Mouse (Mus musculus): ENCODE measurements around the gene Frat2. TPM values are rescaled to one million over a fixed set of nuclear protein-coding genes. Genes with fewer than 3 reads are reported as not detected.
"Not testable (repeated sequence)": the region's sequence is repeated elsewhere in the genome, so short reads cannot be mapped to it uniquely, and the experiment has no call there.

Gene Frat2
- polyA plus RNA-seq (2015; fragmentation: Nextera tagmentation; extraction: Ambion mirVana): 4.6 and 6.0 TPM in 2 replicates

DNA sequence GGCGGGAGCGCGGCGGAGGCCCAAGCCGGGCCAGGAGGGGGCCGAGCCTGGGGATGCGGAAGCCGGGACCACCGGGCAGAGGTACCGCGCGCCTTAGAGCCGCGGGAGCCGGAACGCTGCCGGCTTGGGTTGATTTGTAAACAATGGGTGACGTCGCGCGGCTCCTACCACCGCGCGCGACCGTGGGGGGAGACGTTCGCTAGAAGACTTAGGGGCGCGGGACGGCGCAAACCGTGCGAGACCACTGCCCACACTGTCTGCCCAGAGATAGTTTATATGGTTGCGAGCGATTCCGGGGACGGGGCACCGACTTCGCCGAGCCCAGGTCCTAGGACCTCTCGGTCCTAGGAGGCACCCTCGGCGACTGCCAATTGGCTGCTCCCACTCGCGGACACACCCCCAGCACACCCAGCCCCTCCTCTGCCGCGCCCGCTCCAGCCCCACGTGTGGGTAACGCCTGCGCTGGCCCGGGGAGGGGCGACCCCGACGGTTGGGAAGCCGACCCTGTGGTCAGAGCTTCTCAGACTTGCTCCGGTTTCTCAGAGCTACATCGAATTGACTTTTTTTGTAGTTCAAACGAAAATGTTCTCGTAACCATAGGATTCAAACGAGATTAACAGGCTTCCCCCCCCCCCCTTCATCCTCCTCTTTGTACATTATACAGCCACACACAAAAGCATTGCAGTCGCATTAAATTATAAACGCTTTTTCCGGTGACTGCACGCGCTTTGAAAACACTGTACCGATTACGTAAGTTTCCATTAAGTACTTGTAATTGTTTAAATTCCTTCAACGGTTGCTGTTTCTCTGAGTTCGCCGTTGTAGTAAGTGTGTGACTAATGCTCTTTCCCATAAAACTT lies at the start of gene Frat2:
Frat2 (minus strand) TSS at position 141 of the 860 bp plus-strand sequence.
- H3K4me3 ChIP-seq (replicated peaks): peak within 1 kb of the TSS; percentile 92

DNA sequence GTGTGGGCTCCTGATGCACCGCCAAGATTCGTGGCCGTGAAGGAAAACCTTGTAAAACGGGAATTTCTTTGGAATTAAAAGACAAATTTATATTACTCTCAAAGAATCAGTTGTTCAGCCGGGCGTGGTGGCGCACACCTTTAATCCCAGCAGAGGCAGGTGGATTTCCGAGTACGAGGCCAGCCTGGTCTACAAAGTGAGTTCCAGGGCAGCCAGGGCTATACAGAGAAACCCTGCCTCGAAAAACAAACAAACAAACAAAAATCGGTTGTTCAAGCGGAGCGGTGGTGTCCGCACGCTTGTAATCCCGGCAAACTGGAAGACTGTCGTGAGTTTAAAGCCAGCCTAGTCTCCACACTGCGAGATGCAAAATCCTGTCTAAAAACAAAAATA lies 48.4 kb upstream of the Frat2 start:
- Histone ChIP-seq H3K27ac (no peak overlapping the region), H3K36me3 (peaks cover 13% of the 10 kb centered on the region), H3K4me3 (replicated peaks) (peak overlapping the region; percentile 88), H3K9ac (peak overlapping the region; percentile 73), H3K4me1 (replicated peaks) (peaks cover 49% of the 10 kb centered on the region), H3K27me3 (no peaks in the 10 kb centered on the region), H3K4me2 (peak overlapping the region; percentile 94), H3K9me3 (replicated peaks) (no peaks in the 10 kb centered on the region)
- no peak for DNase-seq
- 24% methylated on average over 18 of the region's 18 CpGs for WGBS (ENCODE audit: insufficient replicate concordance)
- ATAC-seq (ENCODE audit: low read depth): no peak

More for the DNA sequence above, at the start of gene Frat2:
- no peaks in the 10 kb centered on the region for H3K9me3 ChIP-seq (replicated peaks)
- WGBS (ENCODE audit: insufficient replicate concordance): under 1% methylated on average over 72 of the region's 72 CpGs
- H3K4me2 ChIP-seq: peak within 1 kb of the TSS; percentile 90
- peak within 1 kb of the TSS; percentile 72 for H3K27ac ChIP-seq
- peaks cover 53% of the 10 kb centered on the region for H3K4me1 ChIP-seq (replicated peaks)
- H3K9ac ChIP-seq: peak within 1 kb of the TSS; percentile 83
- ATAC-seq (ENCODE audit: low read depth): peak; percentile 92
- no peaks in the 10 kb centered on the region for H3K27me3 ChIP-seq
- peak; percentile 88 for DNase-seq
- no peaks in the 10 kb centered on the region for H3K36me3 ChIP-seq

DNA sequence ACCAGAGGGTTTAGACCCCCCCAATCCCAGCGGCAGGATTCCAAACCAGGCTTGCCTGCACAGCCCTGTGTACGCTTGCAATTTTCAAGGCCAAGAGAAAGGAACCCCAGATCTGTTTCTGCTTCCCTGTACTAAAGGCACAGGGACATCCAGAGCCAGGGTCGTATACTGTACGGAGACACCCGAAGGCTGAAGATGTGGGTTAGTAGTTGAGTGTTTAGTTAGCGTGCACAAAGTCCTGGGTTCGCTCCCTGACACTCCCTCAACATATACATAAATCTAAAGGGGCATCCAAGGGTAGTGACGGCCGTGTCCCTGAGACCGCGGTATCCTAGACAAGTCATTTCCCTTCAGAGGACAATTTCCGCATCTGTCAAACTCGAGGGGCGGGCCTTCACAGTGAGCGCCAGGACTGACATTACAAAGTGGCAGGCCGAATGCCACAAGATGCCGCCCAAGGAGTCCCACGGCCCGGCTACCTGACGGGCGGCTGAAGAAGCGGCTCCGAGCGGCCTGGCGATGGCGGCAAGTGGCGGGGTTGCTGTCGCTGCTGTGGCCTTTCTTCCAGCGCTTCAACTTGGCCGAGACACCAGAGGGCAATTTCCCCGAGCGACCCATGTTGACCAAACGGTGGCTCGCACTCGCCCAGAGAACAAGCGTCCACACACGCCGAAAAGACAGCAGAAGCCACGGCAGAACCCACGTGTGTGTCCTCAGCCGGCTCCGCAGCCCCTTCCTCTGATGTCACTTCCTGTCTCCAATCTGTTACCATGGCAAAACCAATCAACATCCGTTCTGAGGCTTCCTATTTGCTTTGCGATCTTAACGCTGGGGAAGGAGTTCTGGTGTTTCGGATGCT lies 47.8 kb upstream of the Frat2 start, which contains the start of gene Rrp12:
Rrp12 (minus strand) TSS at position 714 of the 859 bp plus-strand sequence.
- peak within 1 kb of the TSS; percentile 88 for H3K4me3 ChIP-seq (replicated peaks)

DNA sequence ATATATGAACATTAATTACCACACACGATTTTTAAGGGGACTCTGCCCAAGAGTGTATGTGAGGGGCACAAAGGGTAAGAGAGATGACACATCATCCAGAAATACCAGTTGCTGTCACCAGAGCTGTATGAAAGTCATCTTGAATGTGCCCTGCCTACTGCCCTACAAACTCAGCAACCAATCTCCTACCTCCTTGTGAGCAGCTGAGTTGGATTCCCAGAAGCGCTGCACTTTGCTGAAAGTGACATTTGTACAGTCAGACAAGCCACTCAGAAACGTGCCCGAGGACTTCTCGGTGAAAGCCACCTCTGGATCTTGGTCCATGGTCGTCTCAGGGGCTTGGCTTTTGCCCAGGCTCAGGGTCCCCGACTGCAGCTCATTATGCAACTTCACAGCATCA lies 47.0 kb upstream of the Frat2 start:
- H3K27me3 ChIP-seq: no peaks in the 10 kb centered on the region
- DNase-seq (peak; percentile 58), ATAC-seq (ENCODE audit: low read depth) (no peak)
- H3K9ac ChIP-seq: peak overlapping the region; percentile 73
- peak overlapping the region; percentile 43 for H3K27ac ChIP-seq
- 22% methylated on average over 7 of the region's 7 CpGs for WGBS (ENCODE audit: insufficient replicate concordance)
- peaks cover 38% of the 10 kb centered on the region for H3K4me1 ChIP-seq (replicated peaks)
- peak overlapping the region; percentile 94 for H3K4me2 ChIP-seq
- H3K36me3 ChIP-seq: peaks cover 25% of the 10 kb centered on the region
- peak overlapping the region; percentile 88 for H3K4me3 ChIP-seq (replicated peaks)
- H3K9me3 ChIP-seq (replicated peaks): no peaks in the 10 kb centered on the region

More for the DNA sequence above, 47.8 kb upstream of the Frat2 start, which contains the start of gene Rrp12:
- DNase-seq: peak; percentile 76
- Histone ChIP-seq H3K27ac (peak within 1 kb of the TSS; percentile 67), H3K9ac (peak within 1 kb of the TSS; percentile 73), H3K9me3 (replicated peaks) (no peaks in the 10 kb centered on the region), H3K36me3 (peaks cover 19% of the 10 kb centered on the region), H3K4me1 (replicated peaks) (peaks cover 43% of the 10 kb centered on the region), H3K27me3 (no peaks in the 10 kb centered on the region), H3K4me2 (peak within 1 kb of the TSS; percentile 94)
- WGBS (ENCODE audit: insufficient replicate concordance): under 1% methylated on average over 46 of the region's 46 CpGs
- peak; percentile 89 for ATAC-seq (ENCODE audit: low read depth)

DNA sequence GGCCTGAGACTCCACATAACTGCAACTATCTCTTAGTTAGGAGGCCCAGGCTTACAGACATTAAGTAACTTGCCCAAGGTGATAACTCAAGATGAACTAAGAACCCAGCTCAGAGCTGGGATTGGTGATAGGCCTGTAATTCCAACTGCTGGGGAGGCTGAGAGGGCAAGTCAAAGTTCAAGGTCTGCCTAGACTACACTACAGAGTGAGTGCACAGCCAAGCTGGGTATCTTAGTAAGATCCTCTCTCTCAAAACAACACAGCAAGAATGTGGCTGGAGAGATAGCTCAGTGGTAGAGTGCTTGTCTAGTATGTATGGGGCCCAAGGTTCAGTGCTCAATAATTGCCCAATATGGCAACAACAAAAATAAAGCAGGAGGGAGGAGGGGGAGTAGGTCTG lies 40.3 kb upstream of the Frat2 start:
- H3K4me3 ChIP-seq (replicated peaks): no peak overlapping the region
- H3K4me1 ChIP-seq (replicated peaks): peaks cover 5% of the 10 kb centered on the region; the same call in 1 of the 2 replicates
- ATAC-seq (ENCODE audit: low read depth) (no peak), DNase-seq (peak; percentile 82)
- no peak overlapping the region for H3K4me2 ChIP-seq
- no peak overlapping the region for H3K9ac ChIP-seq
- H3K27me3 ChIP-seq: no peaks in the 10 kb centered on the region
- H3K9me3 ChIP-seq (replicated peaks): no peaks in the 10 kb centered on the region
- H3K36me3 ChIP-seq: peaks cover 87% of the 10 kb centered on the region
- H3K27ac ChIP-seq: peak overlapping the region; percentile 13; the same call in 1 of the 2 replicates

DNA sequence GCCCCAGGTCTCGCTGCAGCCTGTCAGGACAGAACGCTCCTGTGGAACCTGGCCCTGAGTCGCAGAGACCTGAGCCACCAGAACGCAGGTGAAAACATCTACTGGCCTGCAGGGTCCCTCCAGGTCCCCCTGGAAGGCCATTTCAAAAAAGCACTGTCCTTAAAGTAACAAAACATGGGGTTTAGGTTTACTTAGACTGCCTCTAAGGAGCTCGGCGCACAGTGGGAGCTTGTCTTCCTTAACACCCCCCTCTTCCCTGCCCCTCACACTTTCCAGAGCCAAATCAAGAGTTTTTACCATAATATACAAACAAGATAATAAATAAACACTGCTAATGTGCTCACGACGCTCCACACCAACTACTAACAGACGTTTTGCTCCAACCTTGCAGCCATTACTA lies 36.0 kb upstream of the Frat2 start:
- Histone ChIP-seq H3K4me3 (replicated peaks) (no peak overlapping the region), H3K9me3 (replicated peaks) (no peaks in the 10 kb centered on the region), H3K4me2 (no peak overlapping the region), H3K9ac (no peak overlapping the region), H3K36me3 (peaks cover 92% of the 10 kb centered on the region), H3K27ac (no peak overlapping the region), H3K27me3 (no peaks in the 10 kb centered on the region), H3K4me1 (replicated peaks) (peaks cover 2% of the 10 kb centered on the region; the same call in 1 of the 2 replicates)
- ATAC-seq (ENCODE audit: low read depth): no peak
- no peak for DNase-seq
- 81% methylated on average over 9 of the region's 9 CpGs for WGBS (ENCODE audit: insufficient replicate concordance)

DNA sequence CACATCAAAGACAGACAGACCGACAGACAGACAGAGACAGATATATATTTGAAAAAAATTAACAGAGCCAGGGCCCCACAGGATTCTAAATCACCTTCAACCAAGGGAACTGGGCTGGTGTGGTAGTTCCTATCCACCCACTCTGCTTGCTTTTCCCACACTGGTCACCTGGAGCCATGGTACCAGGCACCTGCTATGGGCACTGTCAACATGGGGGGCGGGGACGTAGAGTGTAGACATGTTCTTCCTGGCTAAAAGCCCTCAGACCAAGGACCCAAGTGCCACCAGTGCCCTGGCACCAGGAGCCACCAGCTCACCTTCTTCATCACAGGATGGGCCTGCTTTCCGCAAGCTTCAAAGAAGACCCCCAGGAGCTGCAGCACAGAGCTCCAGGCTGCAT lies 33.9 kb upstream of the Frat2 start:
- no peak overlapping the region for H3K4me2 ChIP-seq
- peaks cover 89% of the 10 kb centered on the region for H3K36me3 ChIP-seq
- 84% methylated on average over 4 of the region's 4 CpGs for WGBS (ENCODE audit: insufficient replicate concordance)
- H3K9ac ChIP-seq: no peak overlapping the region
- H3K9me3 ChIP-seq (replicated peaks): no peaks in the 10 kb centered on the region
- ATAC-seq (ENCODE audit: low read depth) (no peak), DNase-seq (no peak)
- no peak overlapping the region for H3K27ac ChIP-seq
- H3K4me3 ChIP-seq (replicated peaks): no peak overlapping the region
- no peaks in the 10 kb centered on the region for H3K27me3 ChIP-seq
- H3K4me1 ChIP-seq (replicated peaks): no peaks in the 10 kb centered on the region

DNA sequence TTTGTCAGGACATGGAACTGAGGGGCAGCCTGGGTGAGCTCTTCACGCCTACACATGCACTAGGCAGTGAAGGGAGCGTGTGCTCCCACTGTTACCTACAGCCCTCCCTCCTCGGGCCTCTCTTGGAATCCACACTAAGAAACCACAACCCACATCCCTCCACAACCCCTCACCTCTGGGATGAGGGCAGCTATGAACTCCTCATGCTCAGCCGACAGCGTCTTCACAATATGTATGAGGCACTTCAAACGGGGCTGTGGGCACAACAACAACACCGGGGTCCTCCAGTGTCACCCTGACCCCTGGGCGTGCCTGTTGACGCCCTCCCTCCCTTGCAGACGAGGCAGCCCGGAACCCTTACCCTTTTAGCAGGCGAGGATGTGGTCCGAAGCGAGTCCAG lies 26.4 kb upstream of the Frat2 start:
- Histone ChIP-seq H3K27ac (no peak overlapping the region), H3K4me1 (replicated peaks) (peaks cover 3% of the 10 kb centered on the region; the same call in 1 of the 2 replicates), H3K4me3 (replicated peaks) (no peak overlapping the region), H3K4me2 (no peak overlapping the region), H3K36me3 (peaks cover 90% of the 10 kb centered on the region), H3K9ac (no peak overlapping the region), H3K27me3 (no peaks in the 10 kb centered on the region), H3K9me3 (replicated peaks) (no peaks in the 10 kb centered on the region)
- ATAC-seq (ENCODE audit: low read depth): no peak
- WGBS (ENCODE audit: insufficient replicate concordance): 85% methylated on average over 14 of the region's 14 CpGs
- DNase-seq: no peak

DNA sequence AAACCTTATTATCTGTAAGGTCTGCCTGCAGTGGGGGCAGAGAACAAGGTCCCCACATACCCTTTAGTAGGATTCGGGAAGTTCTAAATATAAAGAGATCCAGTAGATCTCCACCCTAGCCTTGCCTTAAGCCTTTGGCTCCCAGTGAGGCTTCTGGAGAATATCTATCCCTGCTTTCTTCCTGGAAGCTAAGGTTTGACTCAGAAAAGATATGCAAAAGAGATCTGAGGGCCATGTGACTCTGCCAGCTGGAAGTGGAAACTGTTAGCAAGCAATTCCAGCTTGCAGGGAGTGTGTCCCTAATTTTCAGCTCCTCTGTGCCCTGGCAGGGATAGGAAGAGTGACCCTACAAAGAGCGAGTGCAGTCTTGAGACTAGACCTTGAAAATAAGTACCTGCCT lies 24.4 kb upstream of the Frat2 start:
- Histone ChIP-seq H3K9ac (no peak overlapping the region), H3K27me3 (no peaks in the 10 kb centered on the region), H3K4me1 (replicated peaks) (peaks cover 3% of the 10 kb centered on the region; the same call in 1 of the 2 replicates), H3K27ac (no peak overlapping the region), H3K9me3 (replicated peaks) (no peaks in the 10 kb centered on the region), H3K36me3 (peaks cover 95% of the 10 kb centered on the region), H3K4me3 (replicated peaks) (no peak overlapping the region), H3K4me2 (no peak overlapping the region)
- ATAC-seq (ENCODE audit: low read depth): no peak
- WGBS (ENCODE audit: insufficient replicate concordance): 77% methylated on average over 2 of the region's 2 CpGs
- no peak for DNase-seq

DNA sequence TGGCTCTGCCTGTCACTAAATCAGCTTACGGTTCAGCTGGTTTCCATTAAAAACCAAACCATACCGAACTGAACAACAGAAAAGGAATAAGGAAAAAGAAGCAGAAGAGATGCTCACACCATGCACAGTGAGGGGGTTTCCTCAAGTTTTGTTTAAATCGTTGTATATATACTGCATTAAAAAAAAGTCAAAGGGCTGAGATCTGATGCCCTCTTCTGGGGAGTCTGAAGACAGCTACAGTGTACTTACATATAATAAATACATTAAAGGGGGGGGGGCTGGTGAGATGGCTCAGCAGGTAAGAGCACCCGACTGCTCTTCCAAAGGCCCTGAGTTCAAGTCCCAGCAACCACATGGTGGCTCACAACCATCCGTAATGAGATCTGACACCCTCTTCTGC lies 22.0 kb upstream of the Frat2 start:
- H3K4me2 ChIP-seq; H3K27ac ChIP-seq; DNase-seq; ATAC-seq (ENCODE audit: low read depth); H3K27me3 ChIP-seq; H3K4me1 ChIP-seq (replicated peaks); H3K9ac ChIP-seq; H3K4me3 ChIP-seq (replicated peaks); H3K9me3 ChIP-seq (replicated peaks): not testable (repeated sequence)
- peaks cover 96% of the 10 kb centered on the region for H3K36me3 ChIP-seq
- 83% methylated on average over 5 of the region's 5 CpGs for WGBS (ENCODE audit: insufficient replicate concordance)

DNA sequence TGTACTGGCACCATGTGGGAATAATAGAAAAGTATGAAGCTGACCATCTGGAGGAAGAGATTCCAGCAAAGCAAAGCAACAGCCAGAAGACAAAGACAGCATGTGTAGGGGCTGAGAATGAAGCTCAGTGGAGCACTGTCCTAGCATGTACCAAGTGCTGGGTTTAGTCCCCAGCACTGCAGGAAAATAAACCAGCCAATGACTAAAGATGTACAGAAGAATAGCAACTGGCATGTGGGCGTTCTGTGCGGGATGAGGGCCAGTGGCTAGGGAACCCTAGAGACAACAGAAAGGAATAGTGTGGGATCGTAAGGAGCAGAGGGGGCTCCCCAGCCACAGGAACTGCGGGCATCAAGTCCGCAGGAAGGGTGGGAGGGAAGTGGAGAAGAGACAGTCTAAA lies 21.4 kb upstream of the Frat2 start:
- Histone ChIP-seq H3K27ac (no peak overlapping the region), H3K9ac (no peak overlapping the region), H3K4me2 (no peak overlapping the region), H3K27me3 (no peaks in the 10 kb centered on the region), H3K36me3 (peaks cover 96% of the 10 kb centered on the region), H3K4me1 (replicated peaks) (peaks cover 3% of the 10 kb centered on the region; the same call in 1 of the 2 replicates), H3K9me3 (replicated peaks) (no peaks in the 10 kb centered on the region), H3K4me3 (replicated peaks) (no peak overlapping the region)
- no peak for ATAC-seq (ENCODE audit: low read depth)
- WGBS (ENCODE audit: insufficient replicate concordance): 87% methylated on average over 5 of the region's 5 CpGs
- no peak for DNase-seq

All from liver, embryonic 13.5 days (tissue).